Mouse (Mus musculus): ENCODE data around the gene Cyp26c1. TPM values are rescaled to one million over a fixed set of nuclear protein-coding genes. Genes with fewer than 3 reads are reported as not detected.

The Cyp26c1 gene
- not detected for total RNA-seq (2021)
- long read RNA-seq, experiment 1, result 0 reads
- long read RNA-seq, experiment 2, result 0 reads

GRCm38 (mm10) chr19:37685281-37685680, at the start of gene Cyp26c1:
Gene Cyp26c1 (plus strand): TSS chr19:37685581.
- DNase-seq (ENCODE audit: low spot score), result no peak

GRCm38 (mm10) chr19:37647994-37648393, 37.4 kb upstream of the Cyp26c1 start:
- DNase-seq (ENCODE audit: low spot score), result no peak

DNA sequence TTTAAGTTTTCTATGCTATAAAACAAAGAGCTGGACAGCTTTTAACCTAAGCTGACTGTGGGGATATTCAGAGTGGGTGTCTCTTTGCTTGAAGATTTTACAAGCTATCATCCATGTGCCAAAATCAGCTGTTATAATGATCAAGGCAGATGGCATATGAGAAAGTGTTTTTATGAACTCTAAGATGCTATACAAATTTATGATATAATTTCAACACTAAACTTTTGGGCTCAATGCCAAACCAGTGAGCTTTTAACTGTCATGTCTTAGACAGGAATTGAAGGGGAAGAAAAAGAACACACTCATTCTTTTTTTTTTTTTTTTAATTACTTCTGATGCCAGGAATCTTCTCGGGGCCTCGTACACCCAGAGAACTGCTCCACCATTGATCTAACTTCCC, 34.9 kb upstream of the Cyp26c1 start:
- no peak for DNase-seq (ENCODE audit: low spot score)

DNA sequence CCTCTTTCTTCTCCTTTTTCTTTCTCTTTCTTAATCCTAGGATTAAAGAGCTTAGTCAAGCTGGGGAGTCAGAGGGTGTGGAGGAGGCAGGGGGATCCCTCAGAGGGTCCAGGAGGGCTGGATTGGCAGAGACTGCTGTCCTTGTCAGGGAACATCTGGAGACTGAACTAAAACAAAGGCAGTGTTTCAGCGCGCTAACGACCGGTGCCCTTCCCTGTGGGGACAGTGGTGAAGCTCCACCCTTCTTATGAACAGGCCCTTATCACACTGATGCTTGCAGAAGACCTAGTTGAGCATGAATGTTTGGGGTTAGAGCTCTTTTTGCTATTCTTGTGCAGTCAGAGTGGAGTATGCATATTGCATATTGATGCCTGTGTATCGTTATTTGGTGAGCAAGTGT, 31.4 kb upstream of the Cyp26c1 start:
- DNase-seq (ENCODE audit: low spot score), result no peak

- no peak for DNase-seq (ENCODE audit: low spot score)
Measured at GRCm38 (mm10) chr19:37656441-37656840, 28.9 kb upstream of the Cyp26c1 start.

GRCm38 (mm10) chr19:37665256-37665655, 20.1 kb upstream of the Cyp26c1 start:
- no peak for DNase-seq (ENCODE audit: low spot score)

GRCm38 (mm10) chr19:37667855-37668594, 17.4 kb upstream of the Cyp26c1 start:
- DNase-seq (ENCODE audit: low spot score), result no peak

GRCm38 (mm10) chr19:37668657-37669056, 16.7 kb upstream of the Cyp26c1 start:
- no peak for DNase-seq (ENCODE audit: low spot score)

- DNase-seq (ENCODE audit: low spot score), result no peak
Measured at GRCm38 (mm10) chr19:37669486-37669885, 15.9 kb upstream of the Cyp26c1 start.

DNA sequence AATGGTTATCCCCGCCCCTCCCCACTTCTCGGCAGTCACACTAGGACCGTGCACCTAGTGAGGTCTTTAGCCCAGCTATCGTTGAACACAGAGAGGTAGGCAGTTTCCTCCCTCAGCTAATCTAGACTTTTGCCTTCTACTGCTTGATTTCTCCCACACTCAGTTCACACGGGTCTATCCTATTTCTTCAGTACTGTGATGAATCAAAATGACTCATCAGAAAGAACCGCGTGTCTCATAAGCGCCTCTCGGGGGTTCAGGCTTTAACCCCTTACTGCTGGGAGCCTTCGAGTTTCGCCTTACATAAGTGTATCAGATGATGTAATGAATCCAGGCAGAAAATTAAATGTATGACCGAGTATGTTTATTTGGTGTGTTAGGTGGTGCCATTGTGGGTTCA, 12.0 kb upstream of the Cyp26c1 start:
- DNase-seq (ENCODE audit: low spot score), result no peak

DNA sequence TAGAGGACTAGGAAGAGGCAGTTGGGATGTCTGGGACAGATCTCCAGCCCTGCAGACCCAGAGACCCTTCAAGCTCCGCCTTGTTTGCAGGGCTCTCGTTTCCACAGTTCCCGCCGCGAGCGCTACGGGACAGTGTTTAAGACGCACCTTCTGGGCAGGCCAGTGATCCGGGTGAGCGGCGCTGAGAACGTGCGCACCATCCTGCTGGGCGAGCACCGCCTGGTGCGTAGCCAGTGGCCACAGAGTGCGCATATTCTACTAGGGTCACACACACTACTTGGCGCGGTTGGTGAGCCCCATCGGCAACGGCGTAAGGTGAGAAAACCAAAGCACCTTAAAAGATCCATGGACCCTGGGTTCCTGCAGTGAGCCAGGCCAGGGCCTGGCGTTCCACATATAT, 966 bp downstream of the Cyp26c1 start:
- no peak for DNase-seq (ENCODE audit: low spot score)

DNA sequence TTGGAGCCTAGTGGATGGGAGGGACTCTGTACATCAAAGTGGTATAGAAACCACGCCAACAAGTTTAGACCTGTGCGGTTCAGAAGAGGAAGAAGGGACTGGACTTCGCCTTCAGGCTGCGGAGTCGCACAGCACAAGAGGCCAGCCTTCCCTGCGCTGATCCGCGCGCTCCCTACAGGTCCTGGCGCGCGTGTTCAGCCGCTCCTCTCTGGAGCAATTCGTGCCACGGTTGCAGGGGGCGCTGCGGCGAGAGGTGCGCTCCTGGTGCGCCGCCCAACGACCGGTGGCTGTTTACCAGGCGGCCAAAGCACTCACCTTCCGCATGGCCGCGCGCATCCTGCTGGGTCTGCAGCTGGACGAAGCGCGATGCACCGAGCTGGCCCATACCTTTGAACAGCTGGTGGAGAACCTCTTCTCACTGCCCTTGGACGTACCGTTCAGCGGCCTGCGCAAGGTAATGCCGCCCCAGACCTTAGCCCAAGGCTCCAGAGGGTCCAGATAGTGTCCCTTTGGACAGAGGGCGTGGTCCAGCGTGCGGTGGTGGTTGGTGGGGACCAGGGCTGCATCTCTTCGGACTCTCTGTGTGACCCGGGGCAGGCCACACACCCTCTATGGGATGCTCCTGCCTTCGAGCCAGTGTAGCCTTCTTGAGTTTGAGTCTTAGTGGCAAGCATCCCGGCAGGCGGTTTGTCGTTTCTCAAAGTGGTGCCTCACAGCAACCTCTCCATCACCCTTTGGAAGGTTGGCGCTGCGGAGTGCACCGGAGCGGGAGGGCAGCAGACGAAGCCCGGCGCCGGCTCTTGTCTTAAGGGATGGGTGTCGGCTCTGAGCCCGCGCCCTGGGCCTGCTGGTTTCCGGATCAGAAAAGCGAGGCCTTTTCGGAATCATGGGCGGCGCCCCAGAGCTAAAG, 1.8 kb downstream of the Cyp26c1 start:
- no peak for DNase-seq (ENCODE audit: low spot score)

GRCm38 (mm10) chr19:37689478-37689877, 4.1 kb downstream of the Cyp26c1 start:
- DNase-seq (ENCODE audit: low spot score), result no peak

DNA sequence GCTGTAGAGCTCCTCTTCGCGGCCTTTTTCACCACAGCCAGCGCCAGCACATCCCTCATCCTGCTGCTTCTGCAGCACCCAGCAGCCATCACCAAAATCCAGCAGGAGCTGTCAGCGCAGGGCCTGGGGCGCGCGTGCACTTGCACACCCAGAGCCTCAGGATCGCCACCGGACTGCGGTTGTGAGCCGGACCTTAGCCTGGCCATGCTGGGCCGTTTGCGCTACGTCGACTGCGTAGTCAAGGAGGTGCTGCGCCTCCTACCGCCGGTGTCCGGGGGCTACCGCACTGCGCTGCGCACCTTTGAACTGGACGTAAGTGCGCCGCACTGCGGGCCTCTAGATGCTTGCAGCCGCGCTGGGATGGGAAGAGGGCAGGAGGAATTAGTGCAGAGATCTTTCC, 5.3 kb downstream of the Cyp26c1 start:
- no peak for DNase-seq (ENCODE audit: low spot score)

DNA sequence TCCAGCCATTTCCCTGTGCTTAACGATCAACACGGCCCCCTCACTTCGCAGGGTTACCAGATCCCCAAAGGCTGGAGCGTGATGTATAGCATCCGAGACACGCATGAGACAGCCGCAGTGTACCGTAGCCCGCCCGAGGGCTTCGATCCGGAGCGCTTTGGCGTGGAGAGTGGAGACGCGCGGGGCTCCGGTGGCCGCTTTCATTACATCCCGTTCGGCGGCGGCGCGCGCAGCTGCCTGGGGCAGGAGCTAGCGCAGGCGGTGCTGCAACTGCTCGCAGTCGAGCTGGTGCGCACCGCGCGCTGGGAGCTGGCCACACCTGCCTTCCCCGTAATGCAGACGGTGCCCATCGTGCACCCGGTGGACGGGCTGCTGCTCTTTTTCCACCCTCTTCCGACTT, 7.5 kb downstream of the Cyp26c1 start:
- no peak for DNase-seq (ENCODE audit: low spot score)

DNA sequence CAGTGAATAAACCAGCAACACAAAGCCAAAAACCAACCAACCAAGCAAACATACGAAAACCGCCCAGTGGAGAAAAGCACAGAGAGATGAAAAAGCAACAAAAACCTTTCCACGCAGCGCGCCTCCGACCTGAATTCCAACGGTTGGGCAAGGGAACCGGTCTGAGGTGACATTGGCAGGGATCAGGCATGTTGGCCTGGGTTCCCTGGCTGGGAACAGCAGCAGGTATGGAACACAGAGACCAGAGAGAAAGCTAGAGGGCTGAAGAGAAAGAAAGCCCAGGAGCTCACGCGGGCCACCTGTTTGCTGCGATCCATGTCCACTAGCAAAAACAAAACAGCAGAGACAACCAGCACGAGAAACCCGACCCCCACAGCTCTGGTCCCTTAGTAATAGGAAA, 9.8 kb downstream of the Cyp26c1 start:
- no peak for DNase-seq (ENCODE audit: low spot score)

- DNase-seq (ENCODE audit: low spot score), result no peak
Measured at GRCm38 (mm10) chr19:37695762-37696602, 10.6 kb downstream of the Cyp26c1 start.

GRCm38 (mm10) chr19:37696603-37697334, 11.4 kb downstream of the Cyp26c1 start:
- no peak for DNase-seq (ENCODE audit: low spot score)

GRCm38 (mm10) chr19:37697335-37697636, 11.9 kb downstream of the Cyp26c1 start:
- DNase-seq (ENCODE audit: low spot score), result no peak

DNA sequence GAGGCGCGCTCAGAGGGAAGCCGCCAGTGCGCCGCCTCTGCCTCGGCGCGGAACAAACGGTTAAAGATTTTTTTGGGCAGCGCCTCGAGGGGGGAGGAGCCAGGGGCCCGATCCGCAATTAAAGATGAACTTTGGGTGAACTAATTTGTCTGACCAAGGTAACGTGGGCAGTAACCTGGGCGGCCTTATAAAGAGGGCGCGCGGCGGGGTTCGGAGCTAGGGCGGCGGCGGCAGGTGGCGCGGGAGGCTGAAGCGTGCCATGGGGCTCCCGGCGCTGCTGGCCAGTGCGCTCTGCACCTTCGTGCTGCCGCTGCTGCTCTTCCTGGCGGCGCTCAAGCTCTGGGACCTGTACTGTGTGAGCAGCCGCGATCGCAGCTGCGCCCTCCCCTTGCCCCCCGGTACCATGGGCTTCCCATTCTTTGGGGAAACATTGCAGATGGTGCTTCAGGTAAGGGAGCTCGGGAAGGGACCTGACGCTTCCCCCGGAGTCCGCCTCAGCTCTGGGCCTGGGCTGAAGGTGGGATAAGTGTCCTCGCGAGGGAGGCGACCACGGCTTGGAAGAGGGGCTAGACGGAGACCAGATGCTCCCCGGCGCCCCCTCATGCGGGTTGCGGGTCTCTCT, 12.4 kb downstream of the Cyp26c1 start, which contains the start of gene Cyp26a1:
TSS of gene Cyp26a1 (plus strand) at position 148 of the 622 bp plus-strand sequence.
- DNase-seq (ENCODE audit: low spot score), result no peak

All from gastrocnemius, adult 18-20 months (tissue).